Mouse (Mus musculus): ENCODE measurements at regions not wholly inside any gene's neighbourhood (a gene's known extent, or its start where the extent isn't known, plus 50 kb on each side); places are given as distances from the start of the nearest gene placed in this dataset.

GRCm38 (mm10) chr13:113518144-113518543, 100.2 kb downstream of the Snx18 start:
- H3K4me2 ChIP-seq (ENCODE audit: insufficient read depth, low read depth, poor library complexity, severe bottlenecking) = no peak overlapping the region
- dilution Hi-C loops (cut with MboI; ENCODE audit: extremely low pct_ligation_motif_present, extremely low pct_unique_long_range_greater_than_20kb, low sequenced_read_pairs) (no loop called here), in situ Hi-C loops (cut with MboI; ENCODE audit: low pct_ligation_motif_present, low pct_unique_long_range_greater_than_20kb, low sequenced_read_pairs) (no loop called here)
- DNase-seq (ENCODE audit: extremely low read depth) = no peak
- no peaks in the 10 kb centered on the region for H3K79me2 ChIP-seq (replicated peaks; ENCODE audit: control insufficient read depth, extremely low read depth, insufficient read depth, poor library complexity, severe bottlenecking)
- TF ChIP-seq TBP (conservative IDR thresholded peaks at IDR 0.05; ENCODE audit: low read depth, low read length) (no peak), MEF2A (IDR thresholded peaks at IDR 0.05; ENCODE audit: borderline replicate concordance, low read depth, low read length) (no peak)
- H3K27ac ChIP-seq (ENCODE audit: insufficient read depth, low read depth) = no peak overlapping the region
- H3K4me1 ChIP-seq (ENCODE audit: control insufficient read depth in 1 of 2, insufficient read depth in 2 of 2) = peaks cover 0 to 10% of the 10 kb centered on the region in 2 experiments; a peak in 2 of 4 replicates
- H3K27me3 ChIP-seq (replicated peaks) = no peaks in the 10 kb centered on the region
- no peak overlapping the region for H3K9ac ChIP-seq (ENCODE audit: insufficient read depth, low read depth)
- H3K4me3 ChIP-seq (replicated peaks in 1 of 3; ENCODE audit: low read depth in 2 of 3, low read length in 2 of 3, poor library complexity in 1 of 3) = no peak overlapping the region
- no peaks in the 10 kb centered on the region for H3K9me3 ChIP-seq (replicated peaks; ENCODE audit: low read length)
- H3K36me3 ChIP-seq (replicated peaks in 1 of 2; ENCODE audit: control insufficient read depth in 1 of 2, insufficient read depth in 1 of 2, low read length in 1 of 2) = no peaks in the 10 kb centered on the region

- dilution Hi-C loops (cut with MboI; ENCODE audit: extremely low pct_ligation_motif_present, extremely low pct_unique_long_range_greater_than_20kb, low sequenced_read_pairs) = no loop called here
- H3K9me3 ChIP-seq (replicated peaks; ENCODE audit: low read length) = no peaks in the 10 kb centered on the region
These were observed 102.3 kb downstream of the Snx18 start for GRCm38 (mm10) chr13:113516102-113516501.

GRCm38 (mm10) chr13:113515162-113515600, 103.2 kb downstream of the Snx18 start:
- TF ChIP-seq KAT2A (IDR thresholded peaks at IDR 0.05; ENCODE audit: insufficient replicate concordance, low read length) (no peak), CHD1 (IDR thresholded peaks at IDR 0.05; ENCODE audit: low read depth, low read length) (no peak), GABPA (IDR thresholded peaks at IDR 0.05; ENCODE audit: insufficient replicate concordance, low read depth, low read length) (no peak), JUND (conservative IDR thresholded peaks at IDR 0.05; ENCODE audit: low read depth, low read length) (no peak), JUN (IDR thresholded peaks at IDR 0.05; ENCODE audit: insufficient read depth, low read depth, low read length) (no peak), MXI1 (IDR thresholded peaks at IDR 0.05; ENCODE audit: low read depth, low read length) (no peak), CTCF (conservative IDR thresholded peaks at IDR 0.05 in 1 of 2, IDR thresholded peaks at IDR 0.05 in 1 of 2; ENCODE audit: low read depth in 2 of 2, low read length in 2 of 2) (no peak), ZMIZ1 (IDR thresholded peaks at IDR 0.05; ENCODE audit: low read depth, low read length) (no peak), TCF12 (IDR thresholded peaks at IDR 0.05; ENCODE audit: low read depth, low read length) (no peak), MAZ (IDR thresholded peaks at IDR 0.05; ENCODE audit: low read depth, low read length) (no peak), USF1 (IDR thresholded peaks at IDR 0.05; ENCODE audit: low read depth, low read length) (no peak), PAX5 (IDR thresholded peaks at IDR 0.05; ENCODE audit: low read length) (no peak), ELF1 (IDR thresholded peaks at IDR 0.05; ENCODE audit: low read depth, low read length) (no peak), POLR2A (IDR thresholded peaks at IDR 0.05; ENCODE audit: low read depth, low read length) (no peak), NRF1 (IDR thresholded peaks at IDR 0.05; ENCODE audit: low read depth, low read length) (no peak), POLR2AphosphoS2 (IDR thresholded peaks at IDR 0.05; ENCODE audit: low read depth, low read length) (no peak), SIN3A (IDR thresholded peaks at IDR 0.05; ENCODE audit: low read length) (no peak), CHD2 (IDR thresholded peaks at IDR 0.05; ENCODE audit: low read length) (no peak)
- Histone ChIP-seq H3K4me2 (ENCODE audit: insufficient read depth, low read depth, poor library complexity, severe bottlenecking) (no peak overlapping the region), H3K9ac (ENCODE audit: insufficient read depth, low read depth) (no peak overlapping the region), H3K27me3 (replicated peaks) (no peaks in the 10 kb centered on the region), H3K4me1 (ENCODE audit: control insufficient read depth in 1 of 2, insufficient read depth in 2 of 2) (peaks cover 0 to 10% of the 10 kb centered on the region in 2 experiments; a peak in 2 of 4 replicates), H3K36me3 (replicated peaks in 1 of 2; ENCODE audit: control insufficient read depth in 1 of 2, insufficient read depth in 1 of 2, low read length in 1 of 2) (no peaks in the 10 kb centered on the region), H3K79me2 (replicated peaks; ENCODE audit: control insufficient read depth, extremely low read depth, insufficient read depth, poor library complexity, severe bottlenecking) (no peaks in the 10 kb centered on the region), H3K4me3 (replicated peaks in 1 of 3; ENCODE audit: low read depth in 2 of 3, low read length in 2 of 3, poor library complexity in 1 of 3) (no peak overlapping the region), H3K27ac (ENCODE audit: insufficient read depth, low read depth) (no peak overlapping the region), H3K9me3 (replicated peaks; ENCODE audit: low read length) (no peaks in the 10 kb centered on the region)
- dilution Hi-C loops (cut with MboI; ENCODE audit: extremely low pct_ligation_motif_present, extremely low pct_unique_long_range_greater_than_20kb, low sequenced_read_pairs) = no loop called here
- in situ Hi-C loops (cut with MboI; ENCODE audit: low pct_ligation_motif_present, low pct_unique_long_range_greater_than_20kb, low sequenced_read_pairs) = no loop called here
- DNase-seq (ENCODE audit: extremely low read depth) = peak; percentile 38

More at GRCm38 (mm10) chr13:113516102-113516501, 102.3 kb downstream of the Snx18 start:
- no peaks in the 10 kb centered on the region for H3K79me2 ChIP-seq (replicated peaks; ENCODE audit: control insufficient read depth, extremely low read depth, insufficient read depth, poor library complexity, severe bottlenecking)
- H3K9ac ChIP-seq (ENCODE audit: insufficient read depth, low read depth) = no peak overlapping the region
- H3K27me3 ChIP-seq (replicated peaks) = no peaks in the 10 kb centered on the region
- H3K27ac ChIP-seq (ENCODE audit: insufficient read depth, low read depth) = no peak overlapping the region
- H3K36me3 ChIP-seq (replicated peaks in 1 of 2; ENCODE audit: control insufficient read depth in 1 of 2, insufficient read depth in 1 of 2, low read length in 1 of 2) = no peaks in the 10 kb centered on the region
- TF ChIP-seq ZC3H11A (IDR thresholded peaks at IDR 0.05; ENCODE audit: low read depth, low read length) = no peak
- no peak for TF ChIP-seq SIN3A (IDR thresholded peaks at IDR 0.05; ENCODE audit: low read length)
- TF ChIP-seq BHLHE40 (IDR thresholded peaks at IDR 0.05; ENCODE audit: low read depth, low read length) = no peak
- no peak for TF ChIP-seq MEF2A (IDR thresholded peaks at IDR 0.05; ENCODE audit: borderline replicate concordance, low read depth, low read length)
- TF ChIP-seq USF1 (IDR thresholded peaks at IDR 0.05; ENCODE audit: low read depth, low read length) = no peak
- TF ChIP-seq JUN (IDR thresholded peaks at IDR 0.05; ENCODE audit: insufficient read depth, low read depth, low read length) = no peak
- no peak for TF ChIP-seq PAX5 (IDR thresholded peaks at IDR 0.05; ENCODE audit: low read length)
- no peak for TF ChIP-seq KAT2A (IDR thresholded peaks at IDR 0.05; ENCODE audit: insufficient replicate concordance, low read length)
- no peak for TF ChIP-seq MAZ (IDR thresholded peaks at IDR 0.05; ENCODE audit: low read depth, low read length)
- no peak for TF ChIP-seq IRF4 (IDR thresholded peaks at IDR 0.05; ENCODE audit: low read depth, low read length)
- DNase-seq (ENCODE audit: extremely low read depth) = no peak
- no peak overlapping the region for H3K4me3 ChIP-seq (replicated peaks in 1 of 3; ENCODE audit: low read depth in 2 of 3, low read length in 2 of 3, poor library complexity in 1 of 3)
- H3K4me2 ChIP-seq (ENCODE audit: insufficient read depth, low read depth, poor library complexity, severe bottlenecking) = no peak overlapping the region
- in situ Hi-C loops (cut with MboI; ENCODE audit: low pct_ligation_motif_present, low pct_unique_long_range_greater_than_20kb, low sequenced_read_pairs) = no loop called here
- H3K4me1 ChIP-seq (ENCODE audit: control insufficient read depth in 1 of 2, insufficient read depth in 2 of 2) = peaks cover 0 to 10% of the 10 kb centered on the region in 2 experiments; a peak in 2 of 4 replicates
